Mouse (Mus musculus) CD4-positive, CD25-positive, alpha-beta regulatory T cell, adult 2 months (primary cell): Measurements from ENCODE around the gene Nostrin.
A peak's percentile ranks its signal among the peaks of the same experiment; 100 is the strongest.

Experiments
- DNase-seq: peaks from one replicate; pipeline ENCODE4 v3.0.0-alpha.2; 2012; ENCODE audit warnings: low read depth, low spot score

Gene Nostrin

DNA sequence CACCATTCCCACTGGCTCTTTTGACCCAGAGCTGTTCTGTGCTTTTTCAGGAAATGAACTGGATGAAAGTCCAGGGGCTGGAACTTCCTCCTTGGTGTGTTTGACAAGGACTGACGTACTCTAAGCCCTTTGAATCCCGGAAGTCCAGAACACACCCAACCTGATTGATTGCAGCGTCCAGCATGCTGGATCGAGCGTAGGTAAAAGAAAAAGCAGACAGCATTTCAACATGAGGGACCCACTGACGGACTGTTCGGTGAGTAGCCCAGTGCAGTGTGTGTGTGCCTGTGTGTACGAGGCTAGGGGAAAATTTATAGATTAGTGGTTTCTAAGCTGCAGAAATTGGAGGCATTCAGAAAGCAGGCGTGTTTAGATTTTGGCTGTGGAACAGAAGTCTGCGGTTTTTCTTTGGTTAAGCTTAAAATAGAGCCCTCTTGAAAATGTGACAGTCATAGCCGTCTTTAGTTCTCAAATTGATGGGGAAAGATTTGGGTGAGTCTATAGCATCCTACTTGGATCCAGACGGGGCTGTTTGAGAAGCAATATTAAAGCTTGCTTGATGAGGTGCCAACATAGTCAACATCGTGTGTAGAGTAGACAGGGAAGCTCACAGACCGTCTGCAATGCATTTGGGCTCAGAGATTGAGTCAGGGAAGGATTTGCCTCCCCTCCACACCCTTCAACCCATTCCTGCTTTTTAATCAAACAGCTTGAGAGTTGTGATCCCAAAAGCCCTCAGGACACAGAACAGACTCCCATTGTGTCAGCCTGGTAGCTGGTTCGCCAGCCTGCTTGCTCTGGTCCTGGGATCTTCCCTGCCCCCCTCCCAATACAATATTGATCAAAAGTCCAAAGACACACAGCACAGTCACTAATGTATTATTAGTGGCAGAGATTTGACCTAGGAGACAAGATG lies at the start of gene Nostrin:
Nostrin (plus strand) TSS at position 140 of the 916 bp plus-strand sequence.
- no peak for DNase-seq

- DNase-seq = no peak
Observed at GRCm38 (mm10) chr2:69086505-69087260, 48.9 kb upstream of the Nostrin start.

- DNase-seq = no peak
Observed at GRCm38 (mm10) chr2:69095836-69096235, 39.8 kb upstream of the Nostrin start.

GRCm38 (mm10) chr2:69096821-69097220 lies 38.8 kb upstream of the Nostrin start:
- no peak for DNase-seq

GRCm38 (mm10) chr2:69097526-69097925 lies 38.1 kb upstream of the Nostrin start:
- no peak for DNase-seq

DNA sequence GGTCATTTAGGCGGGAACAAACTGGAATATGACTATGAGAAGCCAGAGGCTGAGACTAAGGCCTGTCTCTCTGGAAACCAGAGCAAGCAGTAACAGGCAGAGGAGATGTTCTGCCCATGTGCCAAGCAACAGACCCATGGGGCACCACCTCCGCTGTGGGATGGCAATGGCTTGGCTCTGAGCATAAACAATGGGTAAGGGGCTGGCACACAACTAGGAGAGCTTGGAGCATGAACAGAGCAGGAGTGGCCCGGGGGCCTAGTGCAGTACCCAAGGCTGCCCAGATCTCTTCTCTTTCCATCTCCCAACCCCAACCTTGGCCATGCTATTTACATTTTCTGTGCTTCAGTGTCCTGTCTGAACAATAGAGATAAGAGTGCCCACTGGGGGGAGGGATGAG lies 36.9 kb upstream of the Nostrin start:
- no peak for DNase-seq

DNA sequence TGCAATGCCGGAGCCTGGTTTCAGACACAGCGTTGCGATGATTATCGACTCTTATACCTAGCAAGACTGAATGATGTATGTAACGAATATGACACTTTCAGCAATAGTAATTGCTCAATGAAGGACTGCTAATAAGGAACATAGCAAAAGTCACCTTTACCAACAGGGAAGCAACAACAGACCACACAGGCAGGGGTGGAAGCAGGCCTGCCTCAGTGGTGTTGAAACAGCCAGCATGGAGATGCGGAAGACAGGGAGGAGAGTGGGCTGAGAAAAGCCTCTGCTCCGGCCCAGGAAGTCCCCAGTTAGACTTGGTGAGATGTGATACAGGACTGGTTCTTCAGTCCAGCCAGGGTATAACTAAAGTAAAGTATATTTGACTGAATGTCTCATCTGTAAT lies 36.5 kb upstream of the Nostrin start:
- DNase-seq = no peak

- DNase-seq = peak; percentile 54
Observed at GRCm38 (mm10) chr2:69100706-69101105, 34.9 kb upstream of the Nostrin start.

DNA sequence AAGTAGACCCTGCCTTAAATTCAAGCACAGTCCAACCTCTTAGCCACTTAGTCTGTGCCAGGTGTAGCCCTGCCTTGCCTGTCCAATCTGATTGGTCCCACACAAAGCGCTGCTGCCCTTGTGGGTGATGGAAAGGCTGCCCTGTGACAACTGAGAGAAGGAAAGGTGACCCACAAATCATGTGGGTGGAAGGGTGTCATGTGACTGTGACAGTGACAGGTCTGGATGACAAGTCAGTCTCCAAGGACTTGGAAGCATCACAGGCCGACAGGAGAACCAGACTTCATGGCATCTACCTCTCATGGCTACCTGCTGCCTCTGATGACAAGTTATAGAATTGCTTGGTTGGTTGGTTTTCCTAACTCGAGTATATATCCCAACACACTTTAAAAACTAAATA lies 32.1 kb upstream of the Nostrin start:
- no peak for DNase-seq

GRCm38 (mm10) chr2:69104511-69105145 lies 31.0 kb upstream of the Nostrin start:
- DNase-seq = no peak

- no peak for DNase-seq
Observed at GRCm38 (mm10) chr2:69109246-69109645, 26.4 kb upstream of the Nostrin start.

DNA sequence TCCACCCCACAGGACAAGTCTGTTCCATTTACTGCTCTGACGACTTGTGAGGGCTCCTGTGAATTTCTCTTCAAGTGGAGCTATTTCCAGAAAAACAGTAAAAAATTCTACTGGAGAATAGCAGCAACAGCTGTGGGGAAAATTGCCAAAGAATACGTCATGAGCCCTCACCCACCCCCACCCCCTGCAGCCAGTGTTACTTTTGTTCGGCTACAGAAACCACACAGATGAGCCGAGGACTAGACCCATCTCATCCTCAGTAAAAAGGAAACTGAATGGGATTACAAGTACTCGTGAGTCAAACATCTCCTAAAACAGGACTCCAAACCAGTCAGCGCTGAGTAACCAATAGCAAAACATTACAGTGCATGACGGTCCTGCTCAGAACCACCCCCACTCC lies 25.9 kb upstream of the Nostrin start:
- DNase-seq = no peak

- no peak for DNase-seq
Observed at GRCm38 (mm10) chr2:69112609-69113008, 23.0 kb upstream of the Nostrin start.

DNA sequence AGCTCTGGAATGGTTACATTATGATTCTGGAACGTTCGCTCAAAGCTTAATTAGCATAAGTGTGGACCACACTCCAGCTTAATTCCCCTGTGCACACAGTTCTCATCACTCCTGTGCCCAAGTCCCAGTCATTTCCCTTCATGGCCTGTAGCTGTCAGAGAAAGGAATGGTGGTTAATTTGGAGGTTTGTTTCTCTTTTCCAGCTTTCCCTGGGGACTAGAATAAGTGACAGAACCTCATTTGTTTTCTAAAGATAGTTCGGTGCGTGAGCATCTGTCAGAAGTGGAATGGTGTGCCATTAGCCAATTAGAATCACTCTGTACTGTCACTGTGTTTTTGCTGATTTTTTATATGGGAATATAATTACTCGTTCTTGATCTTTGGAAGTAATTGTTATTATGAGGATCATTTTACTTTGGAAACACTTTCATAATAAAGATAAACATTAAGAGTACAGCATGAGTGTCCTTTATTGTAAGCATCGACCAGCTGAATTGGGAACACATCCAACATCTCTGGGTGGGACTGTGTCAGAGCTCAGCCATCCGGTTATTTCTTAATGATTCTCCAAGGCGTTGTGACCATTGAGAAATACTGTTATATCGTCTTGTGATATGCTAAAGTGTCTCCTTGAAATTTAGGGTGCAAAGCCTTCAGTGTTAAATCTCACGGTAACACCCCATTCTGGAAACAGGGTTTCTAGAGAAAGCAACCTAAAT lies 21.6 kb upstream of the Nostrin start:
- DNase-seq = no peak

DNA sequence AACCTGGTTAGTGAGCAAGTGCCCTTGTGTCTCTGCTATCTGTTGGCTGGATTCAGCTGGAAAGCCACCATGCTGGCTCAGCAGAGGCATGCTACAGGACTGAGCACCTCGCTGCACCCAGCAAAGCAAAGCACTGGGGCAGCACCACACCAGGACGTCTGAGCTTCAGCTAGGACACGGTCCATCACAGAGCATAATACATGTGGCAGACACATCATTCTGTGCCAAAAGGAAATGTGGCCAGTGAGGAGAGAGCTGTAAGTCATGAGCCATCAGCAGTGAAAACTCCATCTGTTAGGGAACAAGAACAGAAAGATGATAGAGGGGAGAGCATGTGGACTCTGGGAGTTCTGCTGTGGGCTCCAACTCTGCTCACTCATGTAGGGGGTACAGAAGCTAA lies 19.7 kb upstream of the Nostrin start:
- no peak for DNase-seq

DNA sequence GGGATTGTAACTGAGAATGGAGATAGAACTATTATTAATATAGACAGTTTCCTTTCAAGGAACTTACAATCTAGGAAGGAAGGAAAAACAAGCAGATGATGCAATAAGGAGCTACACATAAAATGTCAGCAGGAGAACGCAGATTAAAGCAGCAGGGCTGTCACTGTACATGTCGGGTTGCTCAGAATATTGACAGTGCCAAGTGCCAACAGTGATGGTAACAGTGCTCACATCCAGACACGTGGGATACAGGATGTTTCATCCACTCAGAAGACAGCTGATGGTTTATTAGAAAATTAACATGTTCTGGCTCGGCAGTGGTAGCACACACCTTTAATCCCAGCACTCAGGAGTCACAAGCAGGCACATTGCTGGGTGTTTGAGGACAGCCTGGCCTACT lies 18.8 kb upstream of the Nostrin start:
- no peak for DNase-seq

DNA sequence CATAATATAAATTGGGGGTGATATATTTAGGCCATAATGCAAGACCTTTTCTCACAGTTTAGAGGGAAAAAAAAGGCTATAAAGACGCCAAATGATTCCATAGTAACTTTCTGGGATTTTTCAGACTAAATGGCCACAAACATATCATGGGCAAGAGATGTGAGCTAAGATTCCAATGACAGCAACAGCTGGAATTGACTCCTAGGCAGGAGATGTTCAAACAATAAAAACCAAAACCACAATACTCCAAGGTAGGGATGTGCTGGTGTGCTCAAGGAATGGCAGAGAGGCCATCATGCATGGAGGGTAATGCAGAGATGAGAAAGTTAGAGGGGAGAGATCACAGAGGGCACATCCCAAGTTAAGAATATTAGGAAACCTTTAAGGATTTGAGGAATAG lies 16.6 kb upstream of the Nostrin start:
- no peak for DNase-seq

DNA sequence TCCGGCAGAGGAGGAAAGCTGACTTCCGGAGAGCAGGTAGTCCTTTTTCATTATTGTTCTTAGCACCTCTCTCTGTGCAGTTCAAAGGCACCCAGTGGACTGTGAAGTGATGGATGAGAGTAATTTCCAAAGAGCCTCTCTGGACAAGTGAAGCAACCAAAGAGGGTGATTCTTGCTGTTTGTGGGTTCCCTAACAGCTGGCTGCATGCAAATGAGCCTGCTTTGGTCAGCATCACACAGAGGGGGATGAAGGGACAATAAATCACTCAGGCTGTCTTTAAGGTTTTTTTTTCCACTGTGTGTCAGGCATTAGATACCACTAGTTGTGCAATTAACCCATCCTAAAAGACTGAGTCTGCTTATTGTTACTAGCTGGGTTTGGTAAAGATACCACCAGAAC lies 15.9 kb upstream of the Nostrin start:
- DNase-seq = no peak

DNA sequence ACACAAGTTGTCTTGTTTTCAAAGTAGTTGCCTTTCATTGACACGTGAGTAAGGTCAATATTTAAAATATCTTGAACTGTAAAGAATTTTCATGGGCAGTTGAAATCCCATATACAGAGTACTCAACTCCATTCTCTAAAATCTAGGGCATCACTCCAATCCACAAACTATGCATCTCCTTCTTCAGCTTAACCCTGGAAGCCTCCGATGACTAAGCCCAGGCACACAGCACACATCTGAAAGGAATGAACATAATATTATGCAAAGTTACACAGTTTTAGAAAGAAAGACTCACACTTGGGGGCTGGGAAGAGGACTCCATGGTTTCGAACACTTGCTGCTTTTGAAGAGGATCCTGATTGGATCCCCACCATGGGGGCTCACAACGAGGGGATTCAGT lies 13.9 kb upstream of the Nostrin start:
- no peak for DNase-seq

GRCm38 (mm10) chr2:69125425-69125824 lies 10.2 kb upstream of the Nostrin start:
- no peak for DNase-seq

- peak; percentile 16 for DNase-seq
Observed at GRCm38 (mm10) chr2:69128321-69128720, 7.3 kb upstream of the Nostrin start.
